Mouse (Mus musculus): ENCODE results near the gene Stk11ip.

Gene Stk11ip

DNA sequence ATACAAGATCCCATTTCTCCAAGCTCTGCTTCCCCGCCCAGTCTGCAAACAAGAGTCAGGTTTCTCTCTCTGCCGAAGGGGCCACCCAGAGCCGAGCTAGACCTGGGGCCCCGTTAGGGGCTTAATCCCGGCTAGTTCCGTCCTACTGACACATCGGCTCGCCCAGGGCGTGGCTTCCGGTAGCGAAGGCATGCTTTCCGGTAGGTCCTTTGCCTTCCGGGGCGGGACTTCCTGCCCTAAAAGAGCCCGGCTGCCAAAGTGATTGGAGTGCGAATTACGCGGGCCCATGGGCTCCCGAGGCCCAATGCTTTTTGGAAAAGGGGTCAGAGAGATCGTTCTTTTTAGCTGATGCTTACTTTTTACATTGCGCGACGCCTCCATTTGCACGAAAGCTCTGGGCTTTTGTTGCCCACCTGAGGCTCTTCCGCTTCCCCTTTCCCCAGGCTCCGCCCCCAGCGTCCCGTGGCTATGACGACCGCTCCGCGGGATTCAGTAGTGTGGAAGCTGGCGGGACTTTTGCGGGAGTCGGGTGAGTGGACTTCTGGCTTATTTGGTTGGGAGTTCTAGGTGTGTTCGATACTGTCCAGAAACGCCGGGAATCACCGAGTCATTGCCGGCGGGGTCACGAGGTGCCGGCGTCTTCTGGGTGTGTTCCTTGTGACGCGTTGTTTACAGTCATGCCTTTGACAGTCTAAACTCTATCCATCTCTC, at the start of gene Stk11ip:
TSS of gene Stk11ip (plus strand) at position 209 of the 711 bp plus-strand sequence.
- DNase-seq (ENCODE audit: low spot score): peak; percentile 96

GRCm38 (mm10) chr1:75476441-75476840, 44.9 kb upstream of the Stk11ip start:
- DNase-seq (ENCODE audit: low spot score): no peak

DNA sequence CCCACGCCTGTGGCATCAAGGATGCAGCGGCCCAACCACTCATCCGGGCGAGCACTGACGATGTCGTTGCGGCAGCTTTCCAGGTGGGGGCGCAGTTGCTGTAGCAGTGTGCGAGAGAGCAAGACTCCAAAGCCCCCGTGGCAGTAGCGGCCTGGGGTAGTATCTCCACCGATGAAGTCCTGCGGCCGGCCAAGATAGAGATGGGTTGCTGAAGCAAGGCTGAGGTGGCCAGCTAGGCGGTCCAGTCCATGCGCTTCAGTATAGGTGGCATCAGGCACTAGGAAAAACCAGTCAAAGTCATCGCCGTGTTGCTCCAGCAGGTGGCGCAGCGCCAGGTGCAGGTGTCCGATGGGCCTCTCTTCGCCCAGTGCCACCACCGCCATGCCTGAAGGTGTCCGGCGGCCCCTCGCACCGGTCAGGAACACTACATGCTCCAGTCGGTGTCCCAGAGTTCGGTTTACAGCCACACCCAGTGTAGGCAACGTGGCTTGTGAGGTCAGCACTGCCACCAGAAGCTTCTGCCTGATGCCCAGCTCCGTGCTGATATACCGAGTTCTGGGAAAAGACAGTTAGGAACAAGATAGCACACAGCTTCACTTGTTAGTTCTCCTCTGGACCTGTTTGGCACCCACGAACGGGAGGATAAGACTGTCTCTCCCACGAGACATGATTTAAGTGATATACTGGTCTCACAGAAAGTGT, 43.9 kb upstream of the Stk11ip start:
- peak; percentile 75 for DNase-seq (ENCODE audit: low spot score)

- no peak for DNase-seq (ENCODE audit: low spot score)
Observed at GRCm38 (mm10) chr1:75477966-75478290, 43.4 kb upstream of the Stk11ip start.

- peak; percentile 67 for DNase-seq (ENCODE audit: low spot score)
Observed at GRCm38 (mm10) chr1:75478497-75478896, 42.8 kb upstream of the Stk11ip start.

GRCm38 (mm10) chr1:75478916-75479634, 42.3 kb upstream of the Stk11ip start, which contains the start of the genes Chpf and Tmem198:
Gene Chpf, minus strand, starts transcription at chr1:75479307.
Gene Tmem198, plus strand, starts transcription at chr1:75479532.
- peak; percentile 99 for DNase-seq (ENCODE audit: low spot score)

GRCm38 (mm10) chr1:75479635-75479989, 41.7 kb upstream of the Stk11ip start:
- DNase-seq (ENCODE audit: low spot score): no peak

DNA sequence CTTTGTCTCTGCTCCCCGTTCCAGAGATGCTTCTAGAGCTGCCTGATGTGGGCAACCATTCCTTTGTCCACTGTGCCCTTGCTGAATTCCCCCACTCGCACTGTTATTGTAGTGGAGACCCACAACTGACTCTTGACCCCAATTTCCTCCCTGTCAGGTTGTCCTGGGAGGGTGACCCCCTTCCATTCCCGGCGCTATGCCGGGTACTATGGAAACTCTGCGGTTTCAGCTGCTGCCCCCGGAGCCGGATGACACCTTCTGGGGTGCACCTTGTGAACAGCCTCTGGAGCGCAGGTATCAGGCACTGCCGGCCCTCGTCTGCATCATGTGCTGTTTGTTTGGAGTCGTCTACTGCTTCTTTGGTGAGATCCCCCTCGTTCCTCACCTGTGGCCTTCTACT, 41.3 kb upstream of the Stk11ip start:
- no peak for DNase-seq (ENCODE audit: low spot score)

DNA sequence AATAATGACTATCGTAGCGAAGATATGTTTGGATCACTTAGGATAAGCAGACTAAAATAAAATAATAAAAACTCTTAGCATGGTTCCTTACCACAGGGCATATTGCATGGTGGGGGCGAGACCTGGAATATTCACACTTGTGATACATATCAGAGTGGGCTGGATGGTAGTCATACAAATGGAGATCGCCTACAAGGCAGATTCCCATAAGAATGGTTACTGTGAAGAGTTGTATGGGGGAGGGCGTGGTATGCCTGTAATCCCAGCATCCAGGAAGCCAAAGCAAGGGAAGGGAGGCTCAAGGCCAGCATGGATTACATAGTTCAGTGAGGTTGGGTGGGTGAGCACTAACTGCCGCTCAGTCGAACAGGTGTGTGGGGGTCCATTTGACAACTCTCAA, 40.6 kb upstream of the Stk11ip start:
- DNase-seq (ENCODE audit: low spot score): no peak

- DNase-seq (ENCODE audit: low spot score): no peak
Observed at GRCm38 (mm10) chr1:75486561-75486960, 34.8 kb upstream of the Stk11ip start.

GRCm38 (mm10) chr1:75487040-75487404, 34.3 kb upstream of the Stk11ip start:
- no peak for DNase-seq (ENCODE audit: low spot score)

- DNase-seq (ENCODE audit: low spot score): peak; percentile 88
Observed at GRCm38 (mm10) chr1:75487405-75488161, 33.7 kb upstream of the Stk11ip start.

GRCm38 (mm10) chr1:75490785-75491551, 30.4 kb upstream of the Stk11ip start:
- no peak for DNase-seq (ENCODE audit: low spot score)

- DNase-seq (ENCODE audit: low spot score): no peak
Observed at GRCm38 (mm10) chr1:75492579-75493170, 28.7 kb upstream of the Stk11ip start.

- peak; percentile 54 for DNase-seq (ENCODE audit: low spot score)
Observed at GRCm38 (mm10) chr1:75494878-75495548, 26.3 kb upstream of the Stk11ip start.

- no peak for DNase-seq (ENCODE audit: low spot score)
Observed at GRCm38 (mm10) chr1:75498897-75499296, 22.4 kb upstream of the Stk11ip start.

DNA sequence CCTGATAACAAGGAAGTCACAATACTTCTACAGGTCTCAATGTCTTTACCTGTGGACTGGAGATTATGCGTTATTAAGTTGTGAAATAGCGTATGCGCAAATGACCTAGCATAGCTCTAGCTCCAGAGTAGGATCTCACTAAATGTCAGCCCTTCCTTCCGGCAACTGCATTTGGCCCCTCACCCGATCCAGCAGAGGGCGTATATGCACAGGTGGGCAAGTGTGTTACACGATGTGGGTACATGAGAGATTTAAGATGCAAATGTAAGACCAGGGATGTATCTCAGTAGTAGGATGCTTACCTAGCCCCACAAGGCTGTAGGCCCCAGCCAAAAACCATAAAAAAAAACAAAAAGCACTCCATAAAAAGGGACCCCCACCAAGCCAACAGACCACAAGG, 21.9 kb upstream of the Stk11ip start:
- no peak for DNase-seq (ENCODE audit: low spot score)

GRCm38 (mm10) chr1:75501905-75502304, 19.4 kb upstream of the Stk11ip start:
- DNase-seq (ENCODE audit: low spot score): no peak

GRCm38 (mm10) chr1:75502945-75503650, 18.2 kb upstream of the Stk11ip start:
- DNase-seq (ENCODE audit: low spot score): no peak

- peak; percentile 78 for DNase-seq (ENCODE audit: low spot score)
Observed at GRCm38 (mm10) chr1:75503651-75503980, 17.7 kb upstream of the Stk11ip start.

All from yolk sac, embryonic 10.5 days (tissue).